Mouse (Mus musculus) neural tube, embryonic 14.5 days (tissue): ENCODE results near the gene Zp1. TPM values are rescaled to one million over a fixed set of nuclear protein-coding genes. Genes with fewer than 3 reads are reported as not detected.

Source experiments
- ATAC-seq: fragments of 200-750 bp; cut with Nextera tagmentation; 2 replicates; pipeline ENCODE4 v1.8.0; 2017; ENCODE audit warnings: low read depth, mild to moderate bottlenecking, moderate TSS enrichment, moderate library complexity
- H3K27ac ChIP-seq: fragments of 300-500 bp; sonication (generic); 2 replicates; pipeline ENCODE4 v1.5.1; 2014; ENCODE audit warnings: low read depth, mild to moderate bottlenecking, control low read depth, low read length, moderate library complexity, mixed read lengths
- H3K27me3 ChIP-seq: fragments of 300-500 bp; sonication (generic); 2 replicates; pipeline ENCODE4 v1.6.1; 2014; ENCODE audit warnings: low read length; ENCODE audit not compliant: control insufficient read depth, insufficient read depth
- H3K36me3 ChIP-seq: fragments of 300-500 bp; sonication (generic); 2 replicates; pipeline ENCODE4 v1.6.1; 2014; ENCODE audit warnings: low read length, mixed read lengths; ENCODE audit not compliant: control insufficient read depth, insufficient read depth
- H3K4me1 ChIP-seq: fragments of 300-500 bp; sonication (generic); 2 replicates; pipeline ENCODE4 v1.6.1; 2014; ENCODE audit warnings: low read length; ENCODE audit not compliant: control insufficient read depth, insufficient read depth
- H3K4me2 ChIP-seq: fragments of 300-500 bp; sonication (generic); 2 replicates; pipeline ENCODE4 v1.6.1; 2014; ENCODE audit warnings: mild to moderate bottlenecking, low read depth, low read length, control low read depth
- H3K4me3 ChIP-seq: fragments of 300-500 bp; sonication (generic); 2 replicates; pipeline ENCODE4 v1.5.1; 2014; ENCODE audit warnings: low read depth, low read length, control low read depth, mixed read lengths
- H3K9ac ChIP-seq: fragments of 300-500 bp; sonication (generic); replicated peaks from 2 replicates; pipeline ENCODE4 v1.6.1; 2014; ENCODE audit warnings: low read depth, mild to moderate bottlenecking, control low read depth, low read length, mixed read lengths
- H3K9me3 ChIP-seq: fragments of 300-500 bp; sonication (generic); 2 replicates; pipeline ENCODE4 v1.6.1; 2016; ENCODE audit warnings: low read length; ENCODE audit not compliant: control insufficient read depth
- WGBS: fragments of 180-500 bp; shearing (Covaris S2); extraction: QIAGEN DNeasy Blood & Tissue Kit; methylation state at CpG from one replicate; pipeline ENCODE4 v1.1.7; 2014; 5-methylcytosine and 5-hydroxymethylcytosine counted together
- polyA plus RNA-seq: library from polyadenylated mRNA; unstranded; fragments of >200 nt; fragmentation: Nextera tagmentation; extraction: Ambion mirVana; gene quantifications from 2 replicates; pipeline ENCODE4 v1.2.1, GENCODE M21; 2014

Gene Zp1
- polyA plus RNA-seq, 1 experiment from 2014 or later, result not detected

GRCm38 (mm10) chr19:10935029-10935428 is 14.6 kb upstream of the Zp1 start:
- WGBS, result 39% methylated on average over 5 of the region's 5 CpGs
- no peak overlapping the region for H3K27ac ChIP-seq
- H3K9ac ChIP-seq, result no peak overlapping the region
- H3K36me3 ChIP-seq, result no peaks in the 10 kb centered on the region
- no peaks in the 10 kb centered on the region for H3K9me3 ChIP-seq
- H3K4me2 ChIP-seq, result no peak overlapping the region
- no peaks in the 10 kb centered on the region for H3K27me3 ChIP-seq
- no peak for ATAC-seq
- H3K4me3 ChIP-seq, result no peak overlapping the region
- H3K4me1 ChIP-seq, result no peaks in the 10 kb centered on the region

GRCm38 (mm10) chr19:10930641-10931040 is 10.2 kb upstream of the Zp1 start:
- no peaks in the 10 kb centered on the region for H3K27me3 ChIP-seq
- H3K9me3 ChIP-seq, result no peaks in the 10 kb centered on the region
- 96% methylated on average over 2 of the region's 2 CpGs for WGBS
- H3K36me3 ChIP-seq, result no peaks in the 10 kb centered on the region
- no peak for ATAC-seq
- no peak overlapping the region for H3K9ac ChIP-seq
- H3K4me2 ChIP-seq, result no peak overlapping the region
- no peaks in the 10 kb centered on the region for H3K4me1 ChIP-seq
- H3K4me3 ChIP-seq, result no peak overlapping the region
- H3K27ac ChIP-seq, result no peak overlapping the region

GRCm38 (mm10) chr19:10926666-10927065 is 6.2 kb upstream of the Zp1 start:
- Histone ChIP-seq H3K27me3 (no peaks in the 10 kb centered on the region), H3K4me2 (no peak overlapping the region), H3K36me3 (no peaks in the 10 kb centered on the region), H3K27ac (peak overlapping the region; percentile 16; the same call in 1 of the 2 replicates), H3K4me3 (no peak overlapping the region), H3K9me3 (no peaks in the 10 kb centered on the region), H3K4me1 (no peaks in the 10 kb centered on the region), H3K9ac (no peak overlapping the region)
- 19% methylated on average over 4 of the region's 4 CpGs for WGBS
- no peak for ATAC-seq

GRCm38 (mm10) chr19:10926123-10926621 is 5.7 kb upstream of the Zp1 start:
- Histone ChIP-seq H3K4me3 (no peak overlapping the region), H3K27ac (peak overlapping the region; percentile 16), H3K9me3 (no peaks in the 10 kb centered on the region), H3K9ac (no peak overlapping the region), H3K27me3 (no peaks in the 10 kb centered on the region), H3K36me3 (no peaks in the 10 kb centered on the region), H3K4me2 (no peak overlapping the region), H3K4me1 (no peaks in the 10 kb centered on the region)
- WGBS, result 8% methylated on average over 6 of the region's 6 CpGs
- ATAC-seq, result peak; percentile 78

DNA sequence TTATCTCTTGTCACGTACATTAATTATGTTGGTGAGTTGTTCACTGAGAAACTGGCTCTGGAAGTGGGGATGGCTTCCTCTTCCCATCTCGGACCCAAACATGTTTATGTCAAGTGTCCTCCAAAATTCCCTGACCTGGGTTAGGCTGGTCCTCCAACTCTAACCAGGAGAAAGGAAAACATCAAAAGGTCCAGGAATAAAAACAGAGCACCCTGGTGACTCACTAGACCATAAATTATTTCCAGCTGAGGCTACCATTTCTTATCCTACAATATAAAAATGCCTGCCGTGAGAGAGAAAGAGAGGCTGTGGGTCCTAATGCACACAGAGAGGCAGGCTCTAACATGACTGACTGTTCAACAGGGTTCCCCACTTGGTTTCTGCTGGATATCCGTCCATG is 3.8 kb upstream of the Zp1 start:
- H3K4me2 ChIP-seq, result no peak overlapping the region
- WGBS, result 50% methylated on average over 4 of the region's 4 CpGs
- H3K27me3 ChIP-seq, result no peaks in the 10 kb centered on the region
- no peak for ATAC-seq
- no peak overlapping the region for H3K27ac ChIP-seq
- H3K4me3 ChIP-seq, result no peak overlapping the region
- H3K9ac ChIP-seq, result no peak overlapping the region
- H3K36me3 ChIP-seq, result no peaks in the 10 kb centered on the region
- H3K4me1 ChIP-seq, result no peaks in the 10 kb centered on the region
- no peaks in the 10 kb centered on the region for H3K9me3 ChIP-seq

GRCm38 (mm10) chr19:10921058-10921457 is 626 bp upstream of the Zp1 start:
- no peak overlapping the region for H3K9ac ChIP-seq
- no peaks in the 10 kb centered on the region for H3K4me1 ChIP-seq
- WGBS, result 90% methylated on average over 3 of the region's 3 CpGs
- no peak for ATAC-seq
- no peaks in the 10 kb centered on the region for H3K27me3 ChIP-seq
- no peaks in the 10 kb centered on the region for H3K9me3 ChIP-seq
- no peak overlapping the region for H3K4me2 ChIP-seq
- H3K27ac ChIP-seq, result no peak overlapping the region
- H3K36me3 ChIP-seq, result no peaks in the 10 kb centered on the region
- H3K4me3 ChIP-seq, result no peak overlapping the region

DNA sequence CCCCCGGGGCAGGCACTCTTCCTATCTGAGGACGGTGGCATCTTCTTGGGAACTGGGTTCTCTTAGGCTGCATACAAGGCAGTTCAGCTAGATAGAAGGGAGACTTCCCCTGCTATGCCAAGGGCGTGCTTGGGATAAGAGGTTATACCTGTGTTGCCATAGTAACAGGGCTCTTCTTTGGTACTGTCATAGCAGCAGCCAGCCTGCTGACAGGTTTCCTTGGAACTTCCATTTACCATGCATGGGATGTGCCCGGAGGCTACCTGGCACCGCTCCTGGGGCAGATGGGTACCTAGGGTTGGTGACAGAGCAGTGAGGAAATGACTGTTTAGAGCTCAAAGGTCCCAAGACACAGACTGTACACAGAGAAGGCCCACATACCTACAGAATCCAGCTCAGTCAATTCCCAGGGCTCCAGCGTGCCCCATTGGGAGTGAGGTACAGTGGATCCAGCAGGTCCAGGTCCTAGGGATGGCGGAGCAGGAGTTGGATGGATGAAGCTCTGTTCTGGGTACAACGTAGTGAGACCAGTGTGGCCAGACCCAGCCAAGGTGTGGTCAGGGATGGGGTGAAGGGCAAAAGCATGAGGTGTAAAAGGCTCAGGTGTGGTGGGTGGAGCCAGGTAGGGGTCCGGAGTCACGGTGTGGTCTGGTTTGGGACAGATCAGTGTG is 2.0 kb downstream of the Zp1 start:
- Histone ChIP-seq H3K27me3 (no peaks in the 10 kb centered on the region), H3K27ac (no peak overlapping the region), H3K36me3 (no peaks in the 10 kb centered on the region), H3K9ac (no peak overlapping the region), H3K4me3 (no peak overlapping the region), H3K4me2 (no peak overlapping the region), H3K4me1 (no peaks in the 10 kb centered on the region), H3K9me3 (no peaks in the 10 kb centered on the region)
- 90% methylated on average over 10 of the region's 10 CpGs for WGBS
- no peak; the same call in 1 of the 2 replicates for ATAC-seq

DNA sequence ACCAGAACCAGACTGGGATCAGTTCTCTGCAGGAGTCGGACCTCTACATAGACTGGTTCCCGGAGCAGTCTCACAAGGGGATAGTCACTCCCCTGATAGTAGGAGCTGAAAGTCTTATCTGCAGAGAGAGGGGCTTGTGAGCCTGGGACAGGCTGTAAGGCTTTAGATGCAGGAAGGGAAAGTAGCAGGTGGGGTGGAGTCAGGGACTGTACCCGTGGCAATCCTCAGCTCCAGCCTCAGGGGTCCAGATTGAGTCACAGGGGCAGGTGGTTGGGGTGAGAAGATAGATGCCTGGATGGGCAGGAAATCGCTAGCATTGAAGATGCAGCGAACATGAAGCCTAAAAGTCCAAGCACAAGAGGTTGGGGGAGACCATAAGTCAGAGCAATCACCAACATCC is 3.9 kb downstream of the Zp1 start:
- H3K9me3 ChIP-seq, result no peaks in the 10 kb centered on the region
- H3K36me3 ChIP-seq, result no peaks in the 10 kb centered on the region
- H3K27me3 ChIP-seq, result no peaks in the 10 kb centered on the region
- ATAC-seq, result no peak
- 73% methylated on average over 5 of the region's 5 CpGs for WGBS
- H3K4me2 ChIP-seq, result no peak overlapping the region
- H3K9ac ChIP-seq, result no peak overlapping the region
- no peak overlapping the region for H3K4me3 ChIP-seq
- no peaks in the 10 kb centered on the region for H3K4me1 ChIP-seq
- H3K27ac ChIP-seq, result no peak overlapping the region

DNA sequence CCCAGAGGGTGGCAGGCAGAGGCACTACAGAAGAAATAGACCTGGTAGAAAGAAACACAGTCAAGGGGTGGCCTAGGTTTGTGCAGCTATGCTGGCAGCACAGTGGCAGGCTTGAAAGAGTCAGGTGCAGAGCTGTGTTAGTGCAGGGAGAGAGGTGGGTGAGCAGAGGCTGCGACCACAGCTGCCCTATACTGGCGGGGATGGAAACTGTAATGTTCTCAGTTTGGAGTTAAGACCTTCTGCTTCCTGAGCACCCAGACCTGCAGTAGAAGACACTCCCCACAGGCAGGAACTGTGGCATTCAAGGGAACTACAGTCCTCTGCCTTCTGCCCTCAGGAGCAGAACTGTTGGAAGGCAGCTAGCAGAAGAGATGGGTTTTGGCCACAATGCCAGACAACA is 5.6 kb downstream of the Zp1 start:
- no peak overlapping the region for H3K4me2 ChIP-seq
- no peaks in the 10 kb centered on the region for H3K4me1 ChIP-seq
- H3K27ac ChIP-seq, result no peak overlapping the region
- WGBS, result 77% methylated on average over 2 of the region's 2 CpGs
- H3K9ac ChIP-seq, result no peak overlapping the region
- no peak for ATAC-seq
- H3K4me3 ChIP-seq, result no peak overlapping the region
- H3K27me3 ChIP-seq, result no peaks in the 10 kb centered on the region
- no peaks in the 10 kb centered on the region for H3K36me3 ChIP-seq
- no peaks in the 10 kb centered on the region for H3K9me3 ChIP-seq
